Mouse (Mus musculus): ENCODE results near the gene Tmem80. TPM values are rescaled to one million over a fixed set of nuclear protein-coding genes. Genes with fewer than 3 reads are reported as not detected.

The Tmem80 gene
- total RNA-seq, 2 experiments from 2014 or later, result 10.2 to 10.6 TPM

- intact Hi-C loops (cut with DNase I), result no loop called here
- DNase-seq, result no peak
Measured at GRCm38 (mm10) chr7:141317619-141318132, 9.9 kb upstream of the Tmem80 start.

- no peak for DNase-seq
- intact Hi-C loops (cut with DNase I), result no loop called here
Measured at GRCm38 (mm10) chr7:141319446-141319845, 8.1 kb upstream of the Tmem80 start.

DNA sequence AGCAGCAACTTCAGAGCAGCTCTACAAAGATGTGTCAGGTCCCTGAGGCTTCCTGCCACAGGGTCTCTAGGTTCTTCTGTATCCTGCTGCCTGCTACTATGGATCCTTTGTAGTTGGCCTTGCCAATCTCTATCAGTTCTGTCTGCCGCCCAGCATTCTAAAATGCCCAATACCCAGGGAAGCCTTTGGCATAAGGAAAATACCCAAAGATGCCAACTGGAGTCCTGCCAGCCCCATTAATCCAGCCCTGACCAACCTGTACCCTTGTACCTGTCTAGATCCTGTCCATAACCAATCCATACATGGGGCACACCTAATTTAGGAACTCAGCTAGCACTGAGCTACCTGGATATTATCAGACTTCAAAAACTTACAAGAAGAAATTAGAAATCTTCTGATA is 2.9 kb upstream of the Tmem80 start:
- intact Hi-C loops (cut with DNase I), result no loop called here
- DNase-seq, result no peak

GRCm38 (mm10) chr7:141326546-141327446 is 743 bp upstream of the Tmem80 start:
- intact Hi-C loops (cut with DNase I), result no loop called here
- DNase-seq, result no peak

- no peak for DNase-seq
- intact Hi-C loops (cut with DNase I), result no loop called here
Measured at GRCm38 (mm10) chr7:141328373-141328990, 943 bp downstream of the Tmem80 start.

DNA sequence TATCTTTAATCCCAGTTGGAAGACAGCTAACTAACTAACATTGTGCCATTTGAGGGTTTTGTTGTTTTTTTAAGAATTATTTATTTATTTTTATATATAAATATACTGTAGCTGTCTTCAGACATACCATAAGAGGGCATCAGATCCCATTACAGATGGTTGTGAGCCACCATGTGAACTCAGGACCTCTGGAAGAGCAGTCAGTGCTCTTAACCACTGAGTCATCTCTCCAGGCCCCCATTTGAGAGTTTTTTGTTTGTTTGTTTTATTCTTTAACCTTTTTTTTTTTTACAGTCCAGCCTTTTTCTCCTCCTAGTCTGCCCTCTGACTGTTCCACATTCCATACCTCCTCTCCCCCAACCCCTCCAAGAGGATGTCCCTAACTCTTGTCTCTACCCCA is 3.2 kb downstream of the Tmem80 start:
- DNase-seq, result no peak
- intact Hi-C loops (cut with DNase I), result no loop called here

DNA sequence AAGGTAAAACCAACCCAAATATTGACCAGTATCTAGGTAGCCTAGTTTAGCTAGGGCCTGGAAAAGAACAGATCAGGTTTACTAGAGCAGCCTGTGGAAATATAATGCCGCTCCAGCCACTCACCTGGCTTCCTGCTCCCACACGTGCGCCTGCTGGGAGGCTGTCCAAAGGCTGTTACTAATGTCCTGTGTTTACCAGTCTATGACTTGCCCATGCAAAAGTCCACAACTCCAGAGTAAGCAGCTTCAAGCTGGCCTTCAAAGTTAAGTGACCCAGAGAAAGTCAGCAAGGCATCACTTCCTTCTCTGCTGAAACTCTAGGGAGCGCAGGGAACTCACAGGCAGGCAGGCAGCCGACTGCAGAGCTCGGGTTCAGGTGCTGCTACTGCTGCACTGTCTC is 4.5 kb downstream of the Tmem80 start:
- no peak for DNase-seq
- intact Hi-C loops (cut with DNase I), result no loop called here

GRCm38 (mm10) chr7:141335044-141335579 is 7.6 kb downstream of the Tmem80 start:
- intact Hi-C loops (cut with DNase I), result no loop called here
- DNase-seq, result no peak

DNA sequence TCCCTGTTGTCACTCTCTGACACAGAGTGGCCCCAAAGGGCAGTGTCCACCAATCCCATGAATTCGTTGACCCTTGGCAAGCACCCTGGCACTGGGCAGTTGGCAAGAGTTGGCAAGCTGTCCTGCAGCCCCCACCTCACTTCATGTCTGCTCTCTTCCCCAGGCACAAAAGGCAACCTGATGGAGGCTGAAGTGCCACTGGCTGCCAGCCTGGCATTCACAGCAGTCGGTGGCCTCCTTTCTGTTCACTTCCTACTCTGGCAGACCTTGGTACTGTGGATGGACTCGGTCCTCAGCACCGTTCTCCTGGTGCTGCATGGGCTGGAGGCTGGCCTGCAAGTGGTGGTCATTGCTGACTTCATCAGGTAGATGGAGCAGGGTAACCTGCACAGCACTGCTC is 8.1 kb downstream of the Tmem80 start:
- intact Hi-C loops (cut with DNase I), result no loop called here
- no peak for DNase-seq

GRCm38 (mm10) chr7:141336296-141336695 is 8.8 kb downstream of the Tmem80 start:
- intact Hi-C loops (cut with DNase I), result no loop called here
- no peak for DNase-seq

- DNase-seq, result peak in 1 of 2 experiments; percentile 12
- intact Hi-C loops (cut with DNase I), result no loop called here
Measured at GRCm38 (mm10) chr7:141337716-141338416, 10.3 kb downstream of the Tmem80 start.

DNA sequence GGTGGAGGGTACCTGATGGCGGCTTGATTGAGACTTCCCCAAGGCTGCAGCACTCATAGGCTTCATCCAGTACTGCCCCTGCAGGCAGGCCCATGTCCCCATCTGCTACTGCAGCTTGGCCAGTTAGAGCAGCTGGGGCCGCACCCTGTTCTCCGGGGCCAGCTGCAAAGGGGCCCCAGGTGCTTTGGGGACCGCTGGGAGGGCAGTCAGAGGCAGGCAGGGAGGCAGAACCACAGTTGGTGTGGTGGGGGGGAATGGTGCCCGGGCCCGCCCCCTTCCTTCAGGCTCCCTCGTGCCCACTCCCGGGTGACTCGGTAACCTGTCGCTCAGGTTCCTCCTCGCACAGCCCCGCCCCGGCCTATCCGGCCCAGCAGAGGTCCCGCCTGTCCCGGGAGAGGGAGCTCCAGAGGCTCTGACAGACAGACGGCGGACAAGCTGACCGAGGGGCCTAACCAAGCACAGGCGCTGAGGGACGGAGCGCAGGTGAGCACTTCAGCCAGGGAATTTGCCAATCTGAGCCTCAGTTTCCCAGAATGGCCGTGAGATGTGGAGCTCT is 11.1 kb downstream of the Tmem80 start, which contains the start of gene Eps8l2:
Gene Eps8l2, plus strand, starts transcription at position 305 of the 556 bp plus-strand sequence.
- DNase-seq, result peak in 1 of 2 experiments; percentile 16
- intact Hi-C loops (cut with DNase I), result no loop called here

- intact Hi-C loops (cut with DNase I), result no loop called here
- DNase-seq, result no peak
Measured at GRCm38 (mm10) chr7:141339215-141339920, 11.8 kb downstream of the Tmem80 start.

GRCm38 (mm10) chr7:141340023-141340422 is 12.5 kb downstream of the Tmem80 start:
- intact Hi-C loops (cut with DNase I), result no loop called here
- no peak for DNase-seq

DNA sequence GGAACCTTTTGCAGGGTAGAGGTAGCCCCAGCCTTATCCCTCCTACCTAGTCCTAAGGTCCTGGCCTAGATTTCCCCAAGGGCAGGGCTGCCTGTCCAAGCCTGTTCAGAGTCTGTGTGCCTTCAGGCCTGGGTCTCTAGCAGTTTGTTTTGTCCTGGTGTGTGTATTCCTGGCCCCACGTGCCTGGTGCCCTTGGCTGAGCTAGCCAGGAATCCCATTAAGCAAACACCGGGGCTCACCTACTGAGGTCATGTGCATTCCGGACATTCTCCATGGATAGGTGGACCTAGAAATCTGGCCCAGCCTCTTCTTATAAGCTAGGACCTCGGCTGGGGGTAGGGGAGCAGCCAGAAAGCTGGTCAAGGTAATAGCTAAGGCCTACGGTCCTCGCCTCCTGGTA is 12.9 kb downstream of the Tmem80 start:
- intact Hi-C loops (cut with DNase I), result no loop called here
- DNase-seq, result no peak

DNA sequence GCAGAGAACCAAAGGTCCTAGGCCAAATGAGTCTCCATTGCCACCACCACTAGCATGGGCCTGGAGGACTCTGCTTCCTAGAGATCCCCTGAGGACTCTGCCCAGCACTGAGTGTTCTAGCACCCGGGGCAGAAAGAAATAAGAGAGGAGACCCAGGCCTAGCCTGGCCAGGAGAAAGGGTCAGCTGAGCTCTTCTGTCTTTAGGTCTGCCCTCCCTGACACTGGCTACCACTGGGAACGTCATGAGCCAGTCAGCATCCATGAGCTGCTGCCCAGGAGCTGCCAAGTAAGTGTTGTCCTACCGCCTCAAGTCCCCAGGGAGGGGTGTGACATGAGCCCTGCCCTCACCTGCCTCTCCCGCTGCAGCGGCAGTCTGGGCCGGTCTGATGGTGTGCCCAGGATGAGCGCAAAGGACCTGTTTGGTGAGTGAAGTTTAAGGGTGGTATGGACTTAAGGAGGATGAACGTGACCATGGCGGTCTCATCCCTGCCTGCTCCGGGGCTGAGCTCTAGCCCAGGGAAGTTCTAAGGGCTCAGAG is 14.2 kb downstream of the Tmem80 start:
- intact Hi-C loops (cut with DNase I), result no loop called here
- no peak for DNase-seq

DNA sequence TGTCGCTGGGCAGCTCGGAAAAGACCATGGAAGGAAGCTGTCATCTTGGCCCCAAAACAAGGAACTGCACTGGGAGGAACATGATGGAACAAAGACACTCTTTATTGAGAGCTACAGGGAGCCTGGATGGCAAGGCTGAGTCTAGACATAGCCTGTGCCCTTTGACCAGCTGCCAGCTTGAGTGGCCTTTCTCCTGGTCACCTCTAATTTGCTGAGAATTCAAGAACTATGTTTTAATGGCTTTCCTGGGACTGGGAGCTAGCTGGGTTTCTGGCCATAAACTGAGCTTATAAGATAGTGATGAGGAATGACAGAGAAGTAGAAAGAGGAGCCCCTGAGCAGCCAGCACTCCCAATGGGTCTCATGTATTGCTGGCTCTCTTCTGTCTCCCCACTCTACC is 15.7 kb downstream of the Tmem80 start:
- DNase-seq, result no peak
- intact Hi-C loops (cut with DNase I), result no loop called here

DNA sequence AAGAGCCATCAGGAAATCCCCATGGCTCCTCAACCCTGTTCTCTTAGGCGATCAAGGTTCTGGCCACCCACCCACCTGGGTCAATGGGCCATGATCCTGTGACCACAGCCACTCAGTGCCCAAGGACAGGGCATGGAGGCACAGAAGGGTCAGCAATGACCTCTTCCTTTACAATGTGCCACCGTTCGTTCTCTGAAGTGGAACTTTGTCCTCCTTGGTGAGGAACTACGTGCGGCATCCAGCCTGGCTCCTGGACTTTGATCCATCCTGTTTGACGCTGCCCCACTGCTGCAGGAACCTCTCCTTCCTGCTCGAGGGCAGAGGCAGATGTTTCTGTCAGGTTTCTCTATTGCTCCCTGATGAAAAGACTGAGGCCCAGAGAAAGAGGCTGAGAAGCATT is 16.2 kb downstream of the Tmem80 start:
- no peak for DNase-seq
- intact Hi-C loops (cut with DNase I), result no loop called here

- no peak for DNase-seq
- intact Hi-C loops (cut with DNase I), result no loop called here
Measured at GRCm38 (mm10) chr7:141344787-141345186, 17.2 kb downstream of the Tmem80 start.

GRCm38 (mm10) chr7:141351061-141351460 is 23.5 kb downstream of the Tmem80 start:
- no peak for DNase-seq
- intact Hi-C loops (cut with DNase I), result no loop called here

Data from gastrocnemius, postnatal 36 days (tissue).